Mouse (Mus musculus) neural tube, embryonic 14.5 days (tissue): ENCODE measurements around the gene Lrsam1. TPM values are rescaled to one million over a fixed set of nuclear protein-coding genes. Genes with fewer than 3 reads are reported as not detected.
A peak's percentile ranks its signal among the peaks of the same experiment; 100 is the strongest.

Experiments used
- ATAC-seq: fragments of 200-750 bp; cut with Nextera tagmentation; 2 replicates; pipeline ENCODE4 v1.8.0; 2017; ENCODE audit warnings: low read depth, mild to moderate bottlenecking, moderate TSS enrichment, moderate library complexity
- H3K27ac ChIP-seq: fragments of 300-500 bp; sonication (generic); 2 replicates; pipeline ENCODE4 v1.5.1; 2014; ENCODE audit warnings: low read depth, mild to moderate bottlenecking, control low read depth, low read length, moderate library complexity, mixed read lengths
- H3K27me3 ChIP-seq: fragments of 300-500 bp; sonication (generic); 2 replicates; pipeline ENCODE4 v1.6.1; 2014; ENCODE audit warnings: low read length; ENCODE audit not compliant: control insufficient read depth, insufficient read depth
- H3K36me3 ChIP-seq: fragments of 300-500 bp; sonication (generic); 2 replicates; pipeline ENCODE4 v1.6.1; 2014; ENCODE audit warnings: low read length, mixed read lengths; ENCODE audit not compliant: control insufficient read depth, insufficient read depth
- H3K4me1 ChIP-seq: fragments of 300-500 bp; sonication (generic); 2 replicates; pipeline ENCODE4 v1.6.1; 2014; ENCODE audit warnings: low read length; ENCODE audit not compliant: control insufficient read depth, insufficient read depth
- H3K4me2 ChIP-seq: fragments of 300-500 bp; sonication (generic); 2 replicates; pipeline ENCODE4 v1.6.1; 2014; ENCODE audit warnings: mild to moderate bottlenecking, low read depth, low read length, control low read depth
- H3K4me3 ChIP-seq: fragments of 300-500 bp; sonication (generic); 2 replicates; pipeline ENCODE4 v1.5.1; 2014; ENCODE audit warnings: low read depth, low read length, control low read depth, mixed read lengths
- H3K9ac ChIP-seq: fragments of 300-500 bp; sonication (generic); replicated peaks from 2 replicates; pipeline ENCODE4 v1.6.1; 2014; ENCODE audit warnings: low read depth, mild to moderate bottlenecking, control low read depth, low read length, mixed read lengths
- H3K9me3 ChIP-seq: fragments of 300-500 bp; sonication (generic); 2 replicates; pipeline ENCODE4 v1.6.1; 2016; ENCODE audit warnings: low read length; ENCODE audit not compliant: control insufficient read depth
- WGBS: fragments of 180-500 bp; shearing (Covaris S2); extraction: QIAGEN DNeasy Blood & Tissue Kit; methylation state at CpG from one replicate; pipeline ENCODE4 v1.1.7; 2014; 5-methylcytosine and 5-hydroxymethylcytosine counted together
- polyA plus RNA-seq: library from polyadenylated mRNA; unstranded; fragments of >200 nt; fragmentation: Nextera tagmentation; extraction: Ambion mirVana; gene quantifications from 2 replicates; pipeline ENCODE4 v1.2.1, GENCODE M21; 2014

Gene Lrsam1
- polyA plus RNA-seq, 1 experiment from 2014 or later = 19.3 TPM

DNA sequence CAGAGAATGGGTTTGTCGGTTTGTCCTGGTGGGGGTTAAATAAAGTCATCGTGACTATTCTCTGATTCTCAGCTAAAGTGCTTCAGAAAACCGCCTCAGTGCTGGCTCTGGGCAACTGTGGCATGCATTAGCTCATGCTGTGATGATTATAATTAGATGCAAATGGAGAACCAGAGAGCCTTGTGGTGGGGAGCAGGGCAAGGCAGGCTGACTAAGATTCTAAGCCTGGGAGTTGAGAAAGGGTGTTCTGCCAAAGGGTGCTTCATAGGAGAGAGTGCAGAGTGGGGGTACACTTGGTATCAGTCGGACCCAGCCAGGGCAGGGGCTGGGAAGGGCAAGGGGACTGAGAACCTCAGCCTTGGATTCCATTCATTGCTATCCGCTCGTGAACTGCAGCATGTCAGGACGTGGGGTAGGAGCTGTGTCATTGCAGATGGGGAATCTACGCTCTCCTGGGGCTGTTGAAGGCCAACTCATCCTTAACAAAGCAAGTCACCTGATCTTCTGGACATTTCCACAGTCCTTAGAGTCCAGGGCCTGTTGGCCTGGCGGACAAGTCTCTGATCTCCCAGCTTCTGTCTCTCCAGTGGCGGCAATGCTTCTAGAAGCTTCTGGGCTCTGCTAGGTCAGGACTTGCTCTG is 64.8 kb downstream of the Lrsam1 start:
- no peaks in the 10 kb centered on the region for H3K9me3 ChIP-seq
- 53% methylated on average over 10 of the region's 10 CpGs for WGBS

DNA sequence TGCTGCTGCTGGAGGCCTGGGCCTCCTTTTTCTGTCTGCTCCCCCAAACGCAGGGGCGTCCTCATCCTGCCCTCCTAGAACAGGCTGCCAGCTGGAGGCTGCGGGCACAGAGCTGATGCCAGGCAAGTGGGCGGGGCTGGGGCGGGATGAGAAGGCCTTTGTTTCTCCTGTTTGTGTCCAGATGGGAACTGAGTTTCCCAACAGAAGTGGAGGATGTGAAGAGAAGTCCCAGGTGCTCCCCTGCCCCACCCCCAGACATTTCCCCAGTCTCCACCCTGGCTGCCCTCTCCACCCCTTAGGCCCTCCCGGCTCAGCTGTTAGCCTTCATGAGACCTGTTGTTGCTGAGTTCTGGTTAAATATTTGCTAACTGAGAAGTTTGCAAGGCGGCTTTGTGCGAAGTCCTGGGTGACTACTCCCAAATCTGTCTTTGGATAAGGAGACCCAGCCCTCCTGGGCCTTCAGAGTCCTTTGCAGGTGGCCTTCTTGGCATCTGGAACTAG is 65.8 kb downstream of the Lrsam1 start:
- no peak overlapping the region for H3K9ac ChIP-seq
- H3K4me3 ChIP-seq = no peak overlapping the region
- peak; percentile 66; the same call in 1 of the 2 replicates for ATAC-seq
- H3K4me1 ChIP-seq = peaks cover 27% of the 10 kb centered on the region
- H3K27me3 ChIP-seq = no peaks in the 10 kb centered on the region
- no peaks in the 10 kb centered on the region for H3K9me3 ChIP-seq
- no peaks in the 10 kb centered on the region for H3K36me3 ChIP-seq
- H3K4me2 ChIP-seq = no peak overlapping the region
- 27% methylated on average over 6 of the region's 8 CpGs for WGBS
- peak overlapping the region; percentile 13; the same call in 1 of the 2 replicates for H3K27ac ChIP-seq

More for the DNA sequence above, 64.8 kb downstream of the Lrsam1 start:
- peak overlapping the region; percentile 13 for H3K27ac ChIP-seq
- peaks cover 27% of the 10 kb centered on the region for H3K4me1 ChIP-seq
- no peak overlapping the region for H3K9ac ChIP-seq
- H3K4me3 ChIP-seq = no peak overlapping the region
- no peak overlapping the region for H3K4me2 ChIP-seq
- no peaks in the 10 kb centered on the region for H3K27me3 ChIP-seq
- no peaks in the 10 kb centered on the region for H3K36me3 ChIP-seq
- ATAC-seq = 0 out of 2 replicates have a peak, but pooled peaks have one; percentile 32

DNA sequence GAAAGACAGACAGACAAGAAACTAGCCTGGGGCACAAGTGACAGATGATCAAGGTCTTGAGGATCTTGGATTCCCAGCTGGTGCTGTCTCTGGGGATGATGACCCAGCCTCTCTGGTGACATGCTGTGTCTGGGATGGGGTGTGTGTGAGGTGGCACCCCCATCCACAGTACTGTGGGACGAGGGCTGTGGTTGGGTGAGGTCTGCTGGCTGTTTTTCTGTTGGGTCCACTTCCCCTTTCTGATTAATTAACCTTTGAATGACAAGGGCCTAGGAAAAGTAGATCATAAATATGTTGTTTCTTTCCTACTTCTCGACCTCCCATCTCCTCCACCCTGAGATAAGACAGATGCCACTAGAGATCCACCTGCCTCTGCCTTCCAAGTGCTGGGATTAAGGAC is 67.3 kb downstream of the Lrsam1 start:
- Histone ChIP-seq H3K9me3 (no peaks in the 10 kb centered on the region), H3K27ac (no peak overlapping the region), H3K36me3 (no peaks in the 10 kb centered on the region), H3K4me2 (no peak overlapping the region), H3K4me3 (no peak overlapping the region), H3K9ac (no peak overlapping the region), H3K4me1 (peaks cover 27% of the 10 kb centered on the region), H3K27me3 (no peaks in the 10 kb centered on the region)
- 76% methylated on average over 2 of the region's 2 CpGs for WGBS
- no peak for ATAC-seq

DNA sequence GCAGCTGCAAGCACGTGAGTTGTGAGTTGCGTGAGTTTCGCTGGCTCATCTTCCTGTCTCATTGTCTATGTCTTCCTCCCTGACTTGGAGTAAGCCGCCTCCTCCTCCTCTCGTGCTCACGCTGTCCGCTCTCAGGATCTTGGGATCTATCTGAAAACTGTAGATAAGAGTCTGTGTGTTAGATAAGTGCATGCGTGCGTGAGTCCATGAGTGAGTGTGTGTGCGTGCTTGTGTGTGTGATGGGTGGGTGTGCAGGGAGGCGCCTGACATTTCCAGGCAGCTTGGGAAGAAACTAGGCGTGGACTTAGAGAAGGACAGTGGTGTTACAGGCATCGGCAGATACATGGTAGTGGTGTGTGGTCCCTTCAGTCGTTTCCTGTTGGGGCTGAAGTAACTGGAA is 68.9 kb downstream of the Lrsam1 start:
- Histone ChIP-seq H3K4me2 (no peak overlapping the region), H3K9ac (no peak overlapping the region), H3K27me3 (no peaks in the 10 kb centered on the region), H3K9me3 (no peaks in the 10 kb centered on the region), H3K4me3 (no peak overlapping the region), H3K4me1 (peaks cover 30% of the 10 kb centered on the region), H3K27ac (no peak overlapping the region), H3K36me3 (no peaks in the 10 kb centered on the region)
- no peak for ATAC-seq
- WGBS = 93% methylated on average over 14 of the region's 14 CpGs

DNA sequence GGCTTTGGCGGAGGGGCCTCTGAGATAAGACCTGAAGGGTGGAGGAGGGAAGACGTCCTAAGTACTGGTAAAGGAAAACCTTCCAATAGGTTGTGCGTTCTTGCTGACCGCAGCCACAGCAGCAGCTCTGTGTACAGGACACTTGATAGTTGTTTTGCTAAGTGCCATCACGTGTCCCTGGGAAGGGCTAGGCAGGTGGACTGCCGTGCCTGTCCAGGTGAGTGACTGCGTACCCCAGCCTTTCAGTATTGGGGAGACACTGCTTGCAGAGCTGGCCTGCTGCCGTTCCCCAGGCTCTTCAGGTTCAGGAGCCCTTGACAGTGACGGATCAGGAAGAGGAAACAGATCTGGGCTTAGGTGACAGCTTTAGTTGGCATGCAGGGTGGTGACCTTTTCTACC is 70.1 kb downstream of the Lrsam1 start:
- no peaks in the 10 kb centered on the region for H3K27me3 ChIP-seq
- H3K36me3 ChIP-seq = no peaks in the 10 kb centered on the region
- 84% methylated on average over 9 of the region's 9 CpGs for WGBS
- H3K4me3 ChIP-seq = no peak overlapping the region
- H3K9ac ChIP-seq = no peak overlapping the region
- H3K9me3 ChIP-seq = no peaks in the 10 kb centered on the region
- no peak overlapping the region for H3K27ac ChIP-seq
- H3K4me1 ChIP-seq = peaks cover 18% of the 10 kb centered on the region
- H3K4me2 ChIP-seq = no peak overlapping the region
- ATAC-seq = no peak

DNA sequence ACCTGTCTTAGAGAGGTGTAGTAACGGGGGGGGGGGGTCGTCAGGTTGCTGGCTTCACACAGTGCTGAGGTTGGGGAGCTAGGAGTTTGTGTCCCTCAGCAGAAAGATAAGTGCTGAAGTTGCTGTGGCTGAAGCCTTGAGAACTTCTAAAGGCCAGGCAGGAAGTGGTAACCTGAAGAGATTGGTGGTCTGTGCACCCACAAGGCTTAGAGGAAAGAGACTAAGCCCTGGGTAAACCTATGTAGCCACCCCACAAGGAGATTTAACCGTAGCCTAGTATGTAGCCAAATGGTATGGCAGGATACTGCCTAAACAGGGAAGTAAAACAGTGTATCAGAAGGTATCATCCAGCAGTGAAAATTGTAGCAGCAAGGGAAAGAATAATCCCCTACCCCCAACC is 71.1 kb downstream of the Lrsam1 start:
- no peaks in the 10 kb centered on the region for H3K36me3 ChIP-seq
- ATAC-seq = no peak
- H3K4me1 ChIP-seq = peaks cover 8% of the 10 kb centered on the region
- H3K9me3 ChIP-seq = no peaks in the 10 kb centered on the region
- no peak overlapping the region for H3K4me3 ChIP-seq
- H3K9ac ChIP-seq = no peak overlapping the region
- no peak overlapping the region for H3K4me2 ChIP-seq
- H3K27ac ChIP-seq = no peak overlapping the region
- 90% methylated on average over 3 of the region's 3 CpGs for WGBS
- no peaks in the 10 kb centered on the region for H3K27me3 ChIP-seq

DNA sequence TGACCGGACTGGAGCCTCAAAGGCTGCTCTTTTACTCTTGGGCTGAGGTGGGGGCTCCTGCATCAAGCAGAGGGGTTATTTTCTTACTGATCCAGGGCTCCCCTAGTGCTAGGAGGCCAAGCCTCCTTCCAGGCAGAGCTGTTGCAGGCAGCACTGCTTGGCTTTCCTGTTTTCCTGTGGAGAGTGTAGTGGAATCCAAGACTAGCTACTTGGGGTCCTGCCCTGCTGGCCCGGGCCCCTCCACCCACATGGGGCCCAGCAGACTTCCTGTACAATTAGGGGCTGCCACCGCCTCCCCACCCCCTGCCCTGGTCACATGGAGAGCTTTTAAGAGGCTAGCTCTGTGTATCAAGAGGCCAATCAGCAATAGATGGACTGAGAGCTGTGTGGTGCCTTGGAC is 72.9 kb downstream of the Lrsam1 start:
- ATAC-seq = no peak
- Histone ChIP-seq H3K4me3 (no peak overlapping the region), H3K9ac (no peak overlapping the region), H3K27me3 (no peaks in the 10 kb centered on the region), H3K4me2 (no peak overlapping the region), H3K27ac (peak overlapping the region; percentile 40; the same call in 1 of the 2 replicates), H3K4me1 (peaks cover 17% of the 10 kb centered on the region; the same call in 1 of the 2 replicates), H3K9me3 (no peaks in the 10 kb centered on the region), H3K36me3 (no peaks in the 10 kb centered on the region)
- WGBS = 32% methylated on average over 3 of the region's 3 CpGs

DNA sequence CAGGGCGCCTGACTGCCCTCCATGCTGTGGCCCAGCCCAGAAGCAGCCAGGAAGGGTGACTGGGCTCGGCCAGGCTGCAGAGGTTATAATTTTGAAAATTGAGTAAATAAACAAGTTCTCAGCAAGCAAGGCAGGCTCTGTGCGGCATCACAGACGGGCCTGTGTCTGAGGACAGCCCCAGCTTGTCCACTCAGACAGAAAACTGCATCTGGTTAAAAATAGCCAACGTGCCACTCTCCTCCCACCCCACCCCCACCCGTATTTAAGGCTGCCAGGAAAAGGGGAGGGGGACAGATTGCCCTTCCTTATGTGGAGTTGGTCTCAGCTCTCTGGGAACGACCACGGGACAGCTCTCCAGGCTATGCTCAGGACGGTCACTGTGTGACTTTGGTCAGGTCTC is 73.4 kb downstream of the Lrsam1 start:
- ATAC-seq = no peak
- H3K27me3 ChIP-seq = no peaks in the 10 kb centered on the region
- 24% methylated on average over 9 of the region's 9 CpGs for WGBS
- no peak overlapping the region for H3K4me2 ChIP-seq
- H3K36me3 ChIP-seq = no peaks in the 10 kb centered on the region
- H3K4me3 ChIP-seq = no peak overlapping the region
- H3K27ac ChIP-seq = peak overlapping the region; percentile 40; the same call in 1 of the 2 replicates
- H3K9me3 ChIP-seq = no peaks in the 10 kb centered on the region
- H3K4me1 ChIP-seq = peaks cover 17% of the 10 kb centered on the region; the same call in 1 of the 2 replicates
- H3K9ac ChIP-seq = no peak overlapping the region

DNA sequence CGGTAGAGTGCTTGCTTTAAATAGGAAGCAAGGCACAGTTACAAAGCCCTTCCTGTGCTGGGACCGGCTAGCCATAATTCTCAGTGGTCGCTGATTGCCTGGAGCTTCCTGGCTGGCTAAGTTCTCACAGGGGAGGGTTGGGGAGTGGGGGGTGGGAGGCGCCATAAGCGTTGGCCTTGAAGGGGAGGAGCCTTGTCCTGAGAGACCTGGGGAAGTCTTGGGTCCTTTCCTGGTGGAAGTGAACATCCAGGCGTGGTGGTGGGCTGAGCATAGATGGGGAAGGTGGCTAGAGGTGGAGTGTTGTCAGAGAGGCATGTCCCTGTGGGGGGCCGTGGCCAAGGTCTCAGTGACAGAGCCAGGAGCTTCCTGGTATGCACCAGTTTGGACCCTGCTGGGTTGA is 76.7 kb downstream of the Lrsam1 start:
- no peak overlapping the region for H3K4me3 ChIP-seq
- WGBS = 15% methylated on average over 7 of the region's 7 CpGs
- H3K36me3 ChIP-seq = no peaks in the 10 kb centered on the region
- H3K4me2 ChIP-seq = no peak overlapping the region
- no peaks in the 10 kb centered on the region for H3K27me3 ChIP-seq
- H3K9ac ChIP-seq = no peak overlapping the region
- no peak for ATAC-seq
- peak overlapping the region; percentile 55; the same call in 1 of the 2 replicates for H3K27ac ChIP-seq
- peaks cover 25% of the 10 kb centered on the region for H3K4me1 ChIP-seq
- no peaks in the 10 kb centered on the region for H3K9me3 ChIP-seq
